Mouse (Mus musculus) embryonic facial prominence, embryonic 14.5 days (tissue): ENCODE measurements around the gene Hoxa2. TPM values are rescaled to one million over a fixed set of nuclear protein-coding genes. Genes with fewer than 3 reads are reported as not detected.

Source experiments
- ATAC-seq: fragments of 200-750 bp; cut with Nextera tagmentation; 2 replicates; pipeline ENCODE4 v1.8.0; 2017; ENCODE audit warnings: low read depth, moderate number of reproducible peaks, moderate TSS enrichment
- DNase-seq: peaks from one replicate; pipeline ENCODE4 v3.0.0-alpha.2; 2015; ENCODE audit warnings: low spot score
- H3K27ac ChIP-seq: fragments of 300-500 bp; sonication (generic); replicated peaks from 2 replicates; pipeline ENCODE4 v1.5.1; 2014; ENCODE audit warnings: low read depth, mild to moderate bottlenecking, low read length, moderate library complexity
- H3K27me3 ChIP-seq: fragments of 300-500 bp; sonication (generic); replicated peaks from 2 replicates; pipeline ENCODE4 v1.6.1; 2014; ENCODE audit warnings: low read length; ENCODE audit not compliant: control insufficient read depth, insufficient read depth
- H3K36me3 ChIP-seq: fragments of 300-500 bp; sonication (generic); 2 replicates; pipeline ENCODE4 v1.6.1; 2014; ENCODE audit warnings: low read length, mixed read lengths; ENCODE audit not compliant: control insufficient read depth, insufficient read depth
- H3K4me1 ChIP-seq: fragments of 300-500 bp; sonication (generic); 2 replicates; pipeline ENCODE4 v1.6.1; 2014; ENCODE audit warnings: antibody characterized with exemption, low read length; ENCODE audit not compliant: control insufficient read depth, insufficient read depth
- H3K4me2 ChIP-seq: fragments of 300-500 bp; sonication (generic); 2 replicates; pipeline ENCODE4 v1.6.1; 2014; ENCODE audit warnings: low read depth, mild to moderate bottlenecking, low read length, moderate library complexity, mixed read lengths
- H3K4me3 ChIP-seq: fragments of 300-500 bp; sonication (generic); 2 replicates; pipeline ENCODE4 v1.5.1; 2014; ENCODE audit warnings: low read depth, mild to moderate bottlenecking, low read length
- H3K9ac ChIP-seq: fragments of 300-500 bp; sonication (generic); 2 replicates; pipeline ENCODE4 v1.6.1; 2014; ENCODE audit warnings: low read depth, mild to moderate bottlenecking, low read length, moderate library complexity, mixed read lengths
- H3K9me3 ChIP-seq: fragments of 300-500 bp; sonication (generic); 2 replicates; pipeline ENCODE4 v1.6.1; 2016; ENCODE audit warnings: low read length; ENCODE audit not compliant: control insufficient read depth
- WGBS: fragments of 180-500 bp; shearing (Covaris S2); extraction: QIAGEN DNeasy Blood & Tissue Kit; methylation state at CpG from one replicate; pipeline ENCODE4 v1.1.7; 2014; 5-methylcytosine and 5-hydroxymethylcytosine counted together
- polyA plus RNA-seq: library from polyadenylated mRNA; unstranded; fragments of >200 nt; fragmentation: Nextera tagmentation; extraction: Ambion mirVana; gene quantifications from 2 replicates; pipeline ENCODE4 v1.2.1, GENCODE M21; 2014

Hoxa2 gene
- polyA plus RNA-seq, 1 experiment from 2014 or later: 7.2 TPM

- DNase-seq (no peak), ATAC-seq (no peak)
- Histone ChIP-seq H3K9ac (no peak overlapping the region), H3K9me3 (no peaks in the 10 kb centered on the region), H3K27ac (no peak overlapping the region), H3K4me3 (no peak overlapping the region), H3K36me3 (no peaks in the 10 kb centered on the region), H3K27me3 (peaks cover 99% of the 10 kb centered on the region), H3K4me2 (no peak overlapping the region), H3K4me1 (no peaks in the 10 kb centered on the region)
- 4% methylated on average over 19 of the region's 19 CpGs for WGBS
Measured at GRCm38 (mm10) chr6:52185222-52185621, 20.6 kb upstream of the Hoxa2 start.

GRCm38 (mm10) chr6:52184668-52185067, 20.0 kb upstream of the Hoxa2 start:
- H3K9ac ChIP-seq: no peak overlapping the region
- no peak for DNase-seq
- H3K9me3 ChIP-seq: no peaks in the 10 kb centered on the region
- H3K36me3 ChIP-seq: no peaks in the 10 kb centered on the region
- no peak overlapping the region for H3K4me3 ChIP-seq
- 10% methylated on average over 6 of the region's 6 CpGs for WGBS
- no peak overlapping the region for H3K4me2 ChIP-seq
- H3K27ac ChIP-seq: no peak overlapping the region
- no peak for ATAC-seq
- no peaks in the 10 kb centered on the region for H3K4me1 ChIP-seq
- peaks cover 99% of the 10 kb centered on the region for H3K27me3 ChIP-seq

GRCm38 (mm10) chr6:52183311-52184080, 18.9 kb upstream of the Hoxa2 start:
- H3K4me2 ChIP-seq: no peak overlapping the region
- H3K9me3 ChIP-seq: no peaks in the 10 kb centered on the region
- peaks cover 99% of the 10 kb centered on the region for H3K27me3 ChIP-seq
- no peak for DNase-seq
- no peaks in the 10 kb centered on the region for H3K36me3 ChIP-seq
- ATAC-seq: no peak
- no peak overlapping the region for H3K27ac ChIP-seq
- 13% methylated on average over 10 of the region's 10 CpGs for WGBS
- no peaks in the 10 kb centered on the region for H3K4me1 ChIP-seq
- H3K4me3 ChIP-seq: no peak overlapping the region
- no peak overlapping the region for H3K9ac ChIP-seq

- H3K27ac ChIP-seq: no peak overlapping the region
- WGBS: 38% methylated on average over 1 of the region's 1 CpGs
- ATAC-seq: no peak
- H3K9me3 ChIP-seq: no peaks in the 10 kb centered on the region
- DNase-seq: no peak
- H3K4me2 ChIP-seq: no peak overlapping the region
- no peak overlapping the region for H3K9ac ChIP-seq
- no peak overlapping the region for H3K4me3 ChIP-seq
- peaks cover 98% of the 10 kb centered on the region for H3K27me3 ChIP-seq
- H3K4me1 ChIP-seq: no peaks in the 10 kb centered on the region
- H3K36me3 ChIP-seq: no peaks in the 10 kb centered on the region
Measured at GRCm38 (mm10) chr6:52182793-52183192, 18.2 kb upstream of the Hoxa2 start.

GRCm38 (mm10) chr6:52182030-52182429, 17.4 kb upstream of the Hoxa2 start:
- Histone ChIP-seq H3K27me3 (peaks cover 98% of the 10 kb centered on the region), H3K4me1 (no peaks in the 10 kb centered on the region), H3K4me3 (no peak overlapping the region), H3K9ac (no peak overlapping the region), H3K27ac (no peak overlapping the region), H3K4me2 (no peak overlapping the region), H3K36me3 (no peaks in the 10 kb centered on the region), H3K9me3 (no peaks in the 10 kb centered on the region)
- WGBS: 25% methylated on average over 2 of the region's 2 CpGs
- DNase-seq (no peak), ATAC-seq (no peak)

- no peaks in the 10 kb centered on the region for H3K4me1 ChIP-seq
- H3K27ac ChIP-seq: no peak overlapping the region
- WGBS: 13% methylated on average over 3 of the region's 3 CpGs
- no peaks in the 10 kb centered on the region for H3K9me3 ChIP-seq
- ATAC-seq: no peak
- no peak overlapping the region for H3K4me3 ChIP-seq
- no peak for DNase-seq
- H3K27me3 ChIP-seq: peaks cover 98% of the 10 kb centered on the region
- no peak overlapping the region for H3K9ac ChIP-seq
- H3K4me2 ChIP-seq: no peak overlapping the region
- H3K36me3 ChIP-seq: no peaks in the 10 kb centered on the region
Measured at GRCm38 (mm10) chr6:52180726-52181125, 16.1 kb upstream of the Hoxa2 start.

GRCm38 (mm10) chr6:52180213-52180710, 15.6 kb upstream of the Hoxa2 start:
- WGBS: 5% methylated on average over 11 of the region's 11 CpGs
- Histone ChIP-seq H3K9me3 (no peaks in the 10 kb centered on the region), H3K4me1 (no peaks in the 10 kb centered on the region), H3K27me3 (peaks cover 98% of the 10 kb centered on the region), H3K9ac (no peak overlapping the region), H3K27ac (no peak overlapping the region), H3K4me3 (peak overlapping the region; percentile 0; the same call in 1 of the 2 replicates), H3K36me3 (no peaks in the 10 kb centered on the region), H3K4me2 (peak overlapping the region; percentile 29; the same call in 1 of the 2 replicates)
- DNase-seq: no peak
- ATAC-seq: no peak

- DNase-seq (no peak), ATAC-seq (no peak)
- H3K9ac ChIP-seq: no peak overlapping the region
- H3K4me1 ChIP-seq: no peaks in the 10 kb centered on the region
- peak overlapping the region; percentile 29; the same call in 1 of the 2 replicates for H3K4me2 ChIP-seq
- 2% methylated on average over 10 of the region's 10 CpGs for WGBS
- H3K27me3 ChIP-seq: peaks cover 98% of the 10 kb centered on the region
- no peaks in the 10 kb centered on the region for H3K9me3 ChIP-seq
- peak overlapping the region; percentile 0; the same call in 1 of the 2 replicates for H3K4me3 ChIP-seq
- no peak overlapping the region for H3K27ac ChIP-seq
- no peaks in the 10 kb centered on the region for H3K36me3 ChIP-seq
Measured at GRCm38 (mm10) chr6:52179690-52180089, 15.1 kb upstream of the Hoxa2 start.
